Mouse (Mus musculus): ENCODE measurements around the gene Slc51a.
"Not testable (repeated sequence)": the region's sequence is repeated elsewhere in the genome, so short reads cannot be mapped to it uniquely, and the experiment has no call there.

The Slc51a gene

GRCm38 (mm10) chr16:32509066-32509942 lies 21.6 kb upstream of the Slc51a start:
- DNase-seq: no peak

- DNase-seq: no peak
These were observed 20.9 kb upstream of the Slc51a start for GRCm38 (mm10) chr16:32508506-32509065.

GRCm38 (mm10) chr16:32508035-32508434 lies 20.4 kb upstream of the Slc51a start:
- DNase-seq: no peak

GRCm38 (mm10) chr16:32507407-32507806 lies 19.7 kb upstream of the Slc51a start:
- DNase-seq: peak; percentile 46

GRCm38 (mm10) chr16:32506868-32507267 lies 19.2 kb upstream of the Slc51a start:
- DNase-seq: no peak

GRCm38 (mm10) chr16:32506298-32506697 lies 18.6 kb upstream of the Slc51a start:
- DNase-seq: no peak

GRCm38 (mm10) chr16:32503633-32504032 lies 16.0 kb upstream of the Slc51a start:
- no peak for DNase-seq

GRCm38 (mm10) chr16:32502621-32503335 lies 15.1 kb upstream of the Slc51a start:
- no peak for DNase-seq

- DNase-seq: no peak
These were observed 13.8 kb upstream of the Slc51a start for GRCm38 (mm10) chr16:32501459-32501858.

- peak; percentile 91 for DNase-seq
These were observed 11.9 kb upstream of the Slc51a start for GRCm38 (mm10) chr16:32499430-32500037.

- DNase-seq: no peak
These were observed 11.3 kb upstream of the Slc51a start for GRCm38 (mm10) chr16:32498996-32499395.

- no peak for DNase-seq
These were observed 8.3 kb upstream of the Slc51a start, which contains the start of gene Zdhhc19 for GRCm38 (mm10) chr16:32495965-32496364. TSS of gene Zdhhc19 (plus strand) at chr16:32496265.

GRCm38 (mm10) chr16:32494371-32494770 lies 6.7 kb upstream of the Slc51a start:
- DNase-seq: not testable (repeated sequence)

- no peak for DNase-seq
These were observed 1.3 kb upstream of the Slc51a start for GRCm38 (mm10) chr16:32488939-32489338.

- DNase-seq: no peak
These were observed 1.6 kb downstream of the Slc51a start for GRCm38 (mm10) chr16:32486046-32486445.

- DNase-seq: no peak
These were observed 2.5 kb downstream of the Slc51a start for GRCm38 (mm10) chr16:32485209-32485608.

- DNase-seq: no peak
These were observed 3.2 kb downstream of the Slc51a start for GRCm38 (mm10) chr16:32484431-32484871.

- no peak for DNase-seq
These were observed 8.3 kb downstream of the Slc51a start for GRCm38 (mm10) chr16:32479415-32479814.

- DNase-seq: no peak
These were observed 10.4 kb downstream of the Slc51a start for GRCm38 (mm10) chr16:32477315-32477714.

GRCm38 (mm10) chr16:32472276-32473015 lies 15.2 kb downstream of the Slc51a start:
- DNase-seq: no peak

- DNase-seq: no peak
These were observed 18.1 kb downstream of the Slc51a start for GRCm38 (mm10) chr16:32469404-32470105.

GRCm38 (mm10) chr16:32468488-32468887 lies 19.2 kb downstream of the Slc51a start:
- DNase-seq: no peak

Data from cerebellum, adult 9-10 months (tissue).